Mouse (Mus musculus) limb, embryonic 12.5 days (tissue): Measurements from ENCODE around the gene Dusp5. TPM values are rescaled to one million over a fixed set of nuclear protein-coding genes. Genes with fewer than 3 reads are reported as not detected.
"Not testable (repeated sequence)": the region's sequence is repeated elsewhere in the genome, so short reads cannot be mapped to it uniquely, and the experiment has no call there.

ENCODE experiments used
- ATAC-seq: fragments of 200-750 bp; cut with Nextera tagmentation; 2 replicates; pipeline ENCODE4 v1.8.0; 2017; ENCODE audit warnings: low read depth, moderate TSS enrichment; ENCODE audit not compliant: insufficient number of reproducible peaks, insufficient read depth, low FRiP score, low TSS enrichment
- H3K27ac ChIP-seq: fragments of 300-500 bp; sonication (generic); 2 replicates; pipeline ENCODE4 v1.5.1; 2016; ENCODE audit warnings: mild to moderate bottlenecking, moderate library complexity
- H3K27me3 ChIP-seq: fragments of 300-500 bp; sonication (generic); 2 replicates; pipeline ENCODE4 v1.6.1; 2016; ENCODE audit warnings: mild to moderate bottlenecking, moderate library complexity
- H3K36me3 ChIP-seq: fragments of 300-500 bp; sonication (generic); 2 replicates; pipeline ENCODE4 v1.6.1; 2016; ENCODE audit warnings: mild to moderate bottlenecking, moderate library complexity
- H3K4me1 ChIP-seq: fragments of 300-500 bp; sonication (generic); replicated peaks from 2 replicates; pipeline ENCODE4 v1.6.1; 2016
- H3K4me2 ChIP-seq: fragments of 300-500 bp; sonication (generic); 2 replicates; pipeline ENCODE4 v1.6.1; 2016; ENCODE audit warnings: mild to moderate bottlenecking, moderate library complexity
- H3K4me3 ChIP-seq: fragments of 300-500 bp; sonication (generic); replicated peaks from 2 replicates; pipeline ENCODE4 v1.5.1; 2016; ENCODE audit warnings: mild to moderate bottlenecking
- H3K9ac ChIP-seq: fragments of 300-500 bp; sonication (generic); replicated peaks from 2 replicates; pipeline ENCODE4 v1.6.1; 2016; ENCODE audit warnings: mild to moderate bottlenecking, moderate library complexity
- H3K9me3 ChIP-seq: fragments of 300-500 bp; sonication (generic); 2 replicates; pipeline ENCODE4 v1.6.1; 2016; ENCODE audit warnings: mild to moderate bottlenecking, moderate library complexity
- WGBS: fragments of 180-500 bp; shearing (Covaris S2); methylation state at CpG from one replicate; pipeline ENCODE4 v1.1.7; 2016; 5-methylcytosine and 5-hydroxymethylcytosine counted together
- polyA plus RNA-seq: library from polyadenylated mRNA; unstranded; fragments of >200 nt; fragmentation: Nextera tagmentation; extraction: Ambion mirVana; gene quantifications from 2 replicates; pipeline ENCODE4 v1.2.1, GENCODE M21; 2016

Dusp5 gene
- polyA plus RNA-seq, 1 experiment from 2014 or later, result 3.9 TPM

DNA sequence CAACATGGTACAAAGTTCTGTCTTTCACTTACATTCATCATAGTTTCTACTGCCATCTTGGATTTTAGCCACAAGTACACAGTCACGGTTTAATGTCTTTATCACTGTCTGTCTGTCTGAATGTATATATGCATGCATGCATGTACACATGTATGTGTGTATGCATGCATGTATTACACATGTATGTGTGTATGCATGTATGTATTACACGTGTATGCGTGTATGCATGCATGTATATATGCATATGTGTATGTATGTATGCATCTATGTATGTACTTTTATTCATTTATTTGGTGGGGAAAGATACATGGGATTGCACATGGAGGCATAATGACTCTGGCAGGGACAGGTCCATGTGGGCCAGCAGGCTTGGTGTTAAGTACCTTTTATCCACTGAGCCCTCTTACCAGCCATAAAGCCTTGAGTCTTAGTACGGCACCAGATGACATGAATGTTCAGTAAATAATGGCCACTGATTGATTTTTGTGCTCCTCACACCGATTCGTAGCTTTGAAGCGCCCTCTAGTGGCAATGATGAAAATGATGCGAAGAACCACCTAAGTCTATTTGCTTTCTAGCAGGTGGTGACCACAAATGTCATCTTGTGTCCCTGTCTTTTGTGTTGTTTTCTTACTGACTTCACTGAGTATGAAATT is 49.8 kb downstream of the Dusp5 start:
- H3K36me3 ChIP-seq, result no peaks in the 10 kb centered on the region
- H3K27ac ChIP-seq, result no peak overlapping the region
- H3K9me3 ChIP-seq, result peaks cover 2% of the 10 kb centered on the region; the same call in 1 of the 2 replicates
- no peaks in the 10 kb centered on the region for H3K4me1 ChIP-seq
- H3K27me3 ChIP-seq, result no peaks in the 10 kb centered on the region
- no peak overlapping the region for H3K4me3 ChIP-seq
- H3K9ac ChIP-seq, result no peak overlapping the region
- 14% methylated on average over 8 of the region's 8 CpGs for WGBS
- H3K4me2 ChIP-seq, result no peak overlapping the region
- no peak for ATAC-seq

DNA sequence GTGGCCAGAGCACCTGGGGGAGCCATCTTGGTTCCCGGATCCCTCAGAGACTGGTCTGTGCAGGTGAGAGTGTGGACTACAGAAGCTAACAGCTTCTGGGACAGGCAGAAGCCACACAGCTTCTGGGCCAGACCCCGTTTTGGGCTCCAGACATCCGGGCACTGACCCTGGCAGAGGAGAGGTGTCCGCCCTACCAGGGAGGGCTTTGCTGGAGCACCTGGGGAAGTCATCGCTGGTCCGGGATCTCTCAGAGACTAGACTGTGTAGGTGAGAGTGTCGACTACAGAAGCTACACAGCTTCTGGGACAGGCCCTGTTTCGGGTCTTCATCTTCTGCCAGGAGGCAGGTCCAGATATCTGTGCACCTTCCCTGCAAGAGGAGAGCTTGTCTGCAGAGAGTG is 51.4 kb downstream of the Dusp5 start:
- not testable (repeated sequence) for ATAC-seq, H3K27ac ChIP-seq, H3K4me3 ChIP-seq, H3K9ac ChIP-seq, H3K4me1 ChIP-seq, H3K4me2 ChIP-seq, H3K27me3 ChIP-seq, H3K36me3 ChIP-seq
- H3K9me3 ChIP-seq, result peaks cover 17% of the 10 kb centered on the region
- WGBS, result 90% methylated on average over 8 of the region's 8 CpGs

DNA sequence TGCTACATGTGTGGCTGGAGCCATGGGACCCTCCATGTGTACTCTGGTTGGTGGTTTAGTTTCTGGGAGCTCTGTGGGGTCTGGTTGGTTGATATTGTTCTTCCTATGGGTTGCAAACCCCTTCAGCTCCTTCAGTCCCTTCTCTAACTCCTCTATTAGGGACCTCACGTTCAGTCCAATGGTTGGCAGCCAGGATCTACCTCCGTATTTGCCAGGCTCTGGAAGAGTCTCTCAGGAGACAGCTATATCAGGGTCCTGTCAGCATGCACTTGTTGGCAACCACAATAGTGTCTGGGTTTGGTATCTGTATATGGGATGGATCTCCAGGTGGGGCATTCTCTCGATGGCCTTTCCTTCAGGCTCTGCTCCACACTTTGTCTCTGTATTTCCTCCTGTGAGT is 58.8 kb downstream of the Dusp5 start:
- not testable (repeated sequence) for H3K27ac ChIP-seq, H3K9ac ChIP-seq, H3K4me1 ChIP-seq, H3K4me3 ChIP-seq, H3K27me3 ChIP-seq, ATAC-seq, H3K4me2 ChIP-seq, H3K36me3 ChIP-seq
- 93% methylated on average over 3 of the region's 3 CpGs for WGBS
- H3K9me3 ChIP-seq, result peaks cover 27% of the 10 kb centered on the region

DNA sequence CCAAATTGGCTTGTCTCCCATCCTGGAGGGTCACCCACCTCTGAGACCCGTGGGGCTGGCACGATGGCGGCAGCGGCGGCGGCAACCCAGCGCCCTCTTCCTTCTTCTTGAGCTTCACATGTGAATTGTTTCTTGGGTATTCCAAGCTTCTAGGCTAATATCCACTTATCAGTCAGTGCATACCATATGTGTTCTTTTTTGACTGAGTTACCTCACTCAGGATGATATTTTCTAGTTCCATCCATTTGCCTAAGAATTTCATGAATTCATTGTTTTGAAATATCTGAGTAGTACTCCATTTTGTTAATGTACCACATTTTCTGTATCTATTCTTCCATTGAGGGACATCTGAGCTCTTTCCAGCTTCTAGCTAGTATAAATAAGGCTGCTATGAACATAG is 60.1 kb downstream of the Dusp5 start, which contains the start of gene Nutf2-ps1:
TSS of gene Nutf2-ps1 (minus strand) at position 101 of the 400 bp plus-strand sequence.
- 95% methylated on average over 7 of the region's 7 CpGs for WGBS
- H3K4me1 ChIP-seq, H3K4me3 ChIP-seq, H3K27ac ChIP-seq, H3K9ac ChIP-seq, H3K36me3 ChIP-seq, H3K27me3 ChIP-seq, H3K4me2 ChIP-seq, ATAC-seq: not testable (repeated sequence)
- peaks cover 23% of the 10 kb centered on the region for H3K9me3 ChIP-seq

Other genes starting within 250 kb of the Dusp5 start
- gene Mxi1, start 218.6 kb upstream of the Dusp5 start, polyA plus RNA-seq, result 45.5 and 46.6 TPM in 2 replicates
- gene Gm10197, start 157.3 kb upstream of the Dusp5 start, polyA plus RNA-seq, result not detected in 2 replicates
- gene Smndc1, start 138.5 kb upstream of the Dusp5 start, polyA plus RNA-seq, result 46.7 and 53.1 TPM in 2 replicates
- gene Nutf2-ps1, start 60.0 kb downstream of the Dusp5 start, polyA plus RNA-seq, result 449 and 459 TPM in 2 replicates
- gene Smc3, start 71.3 kb downstream of the Dusp5 start, polyA plus RNA-seq, result 83.4 and 83.8 TPM in 2 replicates
- 4.3 and 5.1 TPM in 2 replicates for gene Rbm20, start 148.2 kb downstream of the Dusp5 start, polyA plus RNA-seq